Mouse (Mus musculus) fat pad, adult 2 months (tissue): ENCODE results near the gene Neu1.
"Not testable (repeated sequence)": the region's sequence is repeated elsewhere in the genome, so short reads cannot be mapped to it uniquely, and the experiment has no call there.

Source experiments
- DNase-seq: peaks from one replicate; pipeline ENCODE4 v3.0.0-alpha.2; 2011; ENCODE audit warnings: low read depth, low spot score; ENCODE audit errors: extremely low read depth

The Neu1 gene

DNA sequence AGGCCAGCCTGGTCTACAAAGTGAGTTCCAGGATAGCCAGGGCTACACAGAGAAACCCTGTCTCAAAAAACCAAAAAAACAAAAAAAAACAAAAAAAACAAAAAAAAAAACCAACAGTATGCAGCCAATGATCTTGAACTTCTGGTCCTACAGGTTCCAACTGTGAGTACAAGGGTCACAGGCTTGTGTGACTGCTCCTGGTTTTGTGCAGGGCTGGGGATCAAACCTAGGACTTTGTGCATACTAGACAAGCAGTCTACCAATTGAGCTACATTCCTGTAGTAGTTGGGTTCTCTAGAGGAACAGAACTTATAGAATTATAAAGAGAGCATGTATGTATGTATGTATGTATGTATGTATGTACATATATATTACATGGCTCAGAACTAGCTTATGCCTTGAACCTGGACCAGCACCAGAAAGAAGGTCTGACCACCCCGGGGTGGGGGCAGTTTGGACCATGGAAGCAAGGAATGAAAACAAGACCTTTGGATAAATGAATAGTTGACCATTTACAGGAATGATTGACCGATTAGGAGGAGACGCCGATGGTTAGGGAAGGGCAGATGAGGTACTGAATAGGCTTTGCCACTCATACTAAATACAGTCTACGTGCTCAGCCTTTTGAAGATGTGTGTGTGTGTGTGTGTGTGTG, 15.6 kb downstream of the Neu1 start:
- no peak for DNase-seq

DNA sequence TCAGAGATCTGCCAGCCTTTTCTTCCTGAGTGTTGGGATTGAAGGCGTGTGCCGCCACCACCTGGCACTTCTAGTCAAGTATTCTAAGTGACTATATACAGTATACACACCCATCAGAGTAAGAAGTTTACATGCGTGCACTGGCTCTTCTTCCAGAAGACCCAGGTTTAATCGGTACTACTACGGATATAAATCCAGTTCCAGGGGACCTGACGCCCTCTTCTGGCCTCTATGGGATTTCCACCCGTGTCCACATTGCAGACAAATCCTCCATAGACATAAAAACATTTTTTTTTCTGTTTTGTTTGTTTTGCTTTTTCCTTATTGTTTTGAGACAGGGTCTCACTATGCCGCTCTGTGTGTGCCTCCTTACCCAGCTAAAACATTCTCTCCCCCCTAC, 16.6 kb downstream of the Neu1 start:
- DNase-seq: no peak

DNA sequence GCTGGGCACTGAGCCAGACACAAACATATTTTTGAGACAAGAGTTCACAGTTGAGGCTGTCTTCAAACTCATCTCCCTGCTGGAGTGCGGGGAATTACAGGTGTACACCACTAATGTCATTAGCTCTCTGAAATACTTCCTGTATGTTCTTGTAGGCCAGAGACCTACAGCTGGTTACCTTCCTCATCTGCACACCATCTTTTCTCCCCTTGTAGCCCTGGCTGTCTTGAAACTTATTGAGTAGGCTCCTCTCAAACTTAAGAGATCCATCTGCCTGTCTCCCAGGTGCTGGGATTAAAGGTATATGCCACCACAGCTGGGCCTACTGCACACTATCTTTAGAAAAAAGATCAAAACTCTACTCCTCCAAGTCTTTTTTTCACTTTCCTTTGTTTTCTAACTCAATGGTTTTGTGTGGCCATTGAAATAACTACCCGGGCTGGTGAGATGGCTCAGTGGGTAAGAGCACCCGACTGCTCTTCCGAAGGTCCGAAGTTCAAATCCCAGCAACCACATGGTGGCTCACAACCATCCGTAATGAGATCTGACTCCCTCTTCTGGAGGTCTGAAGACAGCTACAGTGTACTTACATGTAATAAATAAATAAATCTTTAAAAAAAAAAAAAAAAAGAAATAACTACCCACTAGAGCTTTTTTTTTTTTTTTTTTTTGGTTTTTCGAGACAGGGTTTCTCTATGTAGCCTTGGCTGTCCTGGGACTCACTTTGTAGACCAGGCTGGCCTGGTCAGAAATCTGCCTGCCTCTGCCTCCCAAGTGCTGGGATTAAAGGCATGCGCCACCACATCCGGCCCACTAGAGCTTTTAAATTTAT, 17.9 kb downstream of the Neu1 start:
- DNase-seq: not testable (repeated sequence)

DNA sequence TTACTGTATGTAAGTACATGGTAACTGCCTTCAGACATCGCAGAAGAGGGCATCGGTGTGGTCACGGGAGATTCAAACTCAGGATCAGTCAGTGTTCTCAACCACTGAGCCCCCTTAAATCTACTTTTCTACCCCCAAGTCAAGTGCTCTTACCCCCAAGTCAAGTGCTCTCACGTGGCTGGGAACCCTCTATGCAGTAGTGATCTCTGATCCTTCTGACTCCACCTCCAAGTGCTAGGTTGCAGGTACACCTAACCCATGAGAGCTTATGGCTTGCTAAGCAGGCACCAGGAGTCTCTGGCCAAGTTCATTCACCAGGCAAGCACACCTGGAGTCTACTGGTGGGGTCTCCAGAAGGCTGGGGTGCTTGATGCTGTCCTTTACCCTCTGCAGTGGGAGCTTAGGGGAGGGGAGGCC, 18.5 kb downstream of the Neu1 start:
- no peak for DNase-seq

DNA sequence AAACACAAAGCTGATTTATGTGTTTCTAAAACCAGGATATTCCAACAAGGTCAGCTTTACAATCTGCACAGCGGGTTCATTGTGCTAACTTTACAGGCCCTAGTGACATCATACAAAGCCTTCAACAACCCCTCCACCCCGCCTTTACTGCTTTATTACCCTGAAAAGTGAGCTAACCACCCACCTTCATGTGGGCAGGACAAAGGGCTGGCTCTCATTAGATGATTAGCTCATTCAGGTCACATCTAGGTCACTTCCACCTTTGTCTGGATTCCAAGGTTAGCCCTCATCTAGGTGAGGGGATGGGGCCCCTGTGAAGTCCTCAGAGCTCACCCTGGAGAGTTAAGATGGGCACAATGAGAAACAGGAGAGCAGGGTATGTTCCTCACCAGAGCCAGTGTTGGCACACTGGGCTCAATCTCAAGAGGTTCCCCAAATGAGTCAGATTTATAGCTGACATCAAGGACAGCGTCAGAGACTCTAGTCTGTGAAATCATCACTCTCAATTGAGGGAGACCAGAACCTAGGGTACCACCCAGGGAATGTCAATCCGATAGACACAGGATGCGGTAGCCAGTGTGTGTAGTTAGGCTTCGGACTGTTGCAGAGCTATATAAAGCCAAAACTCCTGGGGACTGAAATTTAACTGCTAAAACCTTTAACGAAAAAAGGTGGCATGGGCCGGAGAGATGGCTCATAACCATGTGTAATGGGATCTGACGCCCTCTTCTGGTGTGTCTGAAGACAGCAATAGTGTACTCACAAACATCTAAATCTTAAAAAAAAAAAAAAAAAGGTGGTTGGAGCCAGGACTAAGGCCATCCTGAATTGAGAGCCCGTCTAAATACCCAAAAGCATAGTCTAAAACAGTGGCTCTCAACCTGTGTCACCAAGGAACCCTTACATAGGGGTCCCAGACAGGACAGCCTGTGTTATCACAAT, 19.7 kb downstream of the Neu1 start:
- DNase-seq: no peak

DNA sequence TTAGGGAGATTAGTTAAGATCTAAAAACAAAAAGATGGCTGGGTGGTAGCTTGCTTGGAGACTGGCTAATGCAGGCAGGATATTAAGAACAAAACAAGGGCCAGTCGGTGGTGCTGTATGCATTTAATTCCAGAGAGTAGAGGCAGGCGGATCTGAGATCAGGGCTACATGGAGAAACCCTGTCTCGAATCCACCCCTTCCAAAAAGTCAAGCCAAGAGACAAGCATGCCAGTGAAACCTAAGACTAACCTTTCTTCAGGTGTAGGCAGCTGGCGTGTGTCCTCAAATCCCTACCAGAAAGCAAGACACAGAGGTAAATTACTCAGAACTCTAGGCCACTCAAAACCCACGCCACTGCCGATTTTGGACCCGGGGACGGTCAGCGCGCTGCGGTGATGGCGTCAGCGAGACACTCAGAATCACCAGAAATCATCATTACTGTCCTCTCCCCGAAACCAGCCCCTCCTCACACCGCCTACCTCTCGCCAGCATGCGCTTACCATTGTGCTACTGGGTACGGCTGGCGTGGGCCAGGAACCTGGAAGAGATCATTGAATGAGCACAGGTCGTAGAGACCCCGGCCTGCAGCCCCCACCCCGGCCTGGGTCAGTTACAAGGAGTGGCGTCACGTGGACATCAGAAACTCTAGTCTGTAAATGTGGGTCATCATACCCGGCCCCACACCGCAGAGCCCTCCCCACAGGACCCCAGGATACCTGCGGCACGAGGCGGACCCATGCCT, 20.8 kb downstream of the Neu1 start:
- no peak for DNase-seq

DNA sequence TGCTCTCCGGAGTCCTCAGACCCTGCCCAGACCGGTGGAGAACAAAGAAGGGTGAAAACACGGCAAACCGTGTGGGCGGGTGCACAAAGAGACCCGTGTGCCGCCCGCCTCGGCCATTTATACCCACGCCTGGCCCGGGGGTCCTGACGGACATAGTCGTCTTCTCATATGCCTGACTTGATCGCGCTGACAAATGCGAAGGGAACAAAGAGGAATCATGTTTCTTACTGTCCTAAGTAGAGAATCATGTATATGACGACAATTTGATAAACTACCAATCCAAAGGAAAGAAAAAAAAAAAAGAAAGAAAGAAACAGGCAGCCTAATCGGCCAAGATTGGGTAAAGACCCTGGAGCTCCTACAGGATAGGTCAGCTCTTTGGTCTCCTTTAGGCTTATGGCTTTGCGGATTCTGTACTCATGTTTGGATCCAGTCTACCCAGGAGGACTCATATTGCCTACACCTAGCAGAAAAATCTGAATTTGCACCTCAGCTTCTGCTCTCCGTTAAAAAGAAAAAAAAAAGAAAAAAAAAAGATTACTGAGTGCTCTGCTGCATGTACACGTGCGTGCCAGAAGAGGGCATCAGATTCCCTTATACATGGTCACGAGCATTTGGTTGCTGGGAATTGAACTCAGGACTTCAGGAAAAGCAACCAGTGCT, 21.5 kb downstream of the Neu1 start:
- DNase-seq: no peak

DNA sequence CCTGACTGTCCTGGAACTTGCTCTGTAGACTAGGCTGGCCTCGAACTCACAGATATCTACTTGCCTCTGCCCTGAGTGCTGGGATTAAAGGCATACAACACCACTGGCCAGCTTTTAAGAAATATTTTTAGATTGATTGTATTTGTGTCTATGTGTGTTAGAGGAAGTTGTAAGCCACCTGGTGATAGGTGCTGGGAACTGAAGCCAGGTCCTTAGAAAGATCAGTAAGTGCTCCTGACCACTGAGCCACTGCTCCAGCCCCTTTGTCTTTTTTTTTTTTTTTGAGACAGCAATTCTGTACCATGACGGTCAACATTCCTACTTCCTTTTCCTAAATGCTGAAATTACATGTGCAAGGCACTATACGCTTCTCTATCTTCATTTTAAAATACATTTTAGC, 22.2 kb downstream of the Neu1 start:
- DNase-seq: no peak

DNA sequence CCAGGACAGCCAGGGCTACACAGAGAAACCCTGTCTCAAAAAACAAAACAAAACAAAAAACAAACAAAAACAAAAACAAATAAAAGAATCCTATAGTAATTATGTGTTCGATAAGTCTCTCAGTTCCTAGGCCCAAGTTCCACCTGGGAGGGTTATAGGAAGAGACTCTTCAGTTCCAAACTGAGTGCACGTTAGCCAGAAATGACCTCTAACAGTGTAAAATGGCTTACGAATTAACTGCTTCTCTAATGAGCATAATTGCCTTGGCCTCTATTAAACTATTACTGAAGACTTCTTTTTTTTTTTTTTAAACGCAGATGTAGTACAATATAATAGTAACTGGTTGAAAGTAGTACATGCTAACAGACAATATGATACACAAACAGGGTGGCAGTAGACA, 22.9 kb downstream of the Neu1 start:
- no peak for DNase-seq

DNA sequence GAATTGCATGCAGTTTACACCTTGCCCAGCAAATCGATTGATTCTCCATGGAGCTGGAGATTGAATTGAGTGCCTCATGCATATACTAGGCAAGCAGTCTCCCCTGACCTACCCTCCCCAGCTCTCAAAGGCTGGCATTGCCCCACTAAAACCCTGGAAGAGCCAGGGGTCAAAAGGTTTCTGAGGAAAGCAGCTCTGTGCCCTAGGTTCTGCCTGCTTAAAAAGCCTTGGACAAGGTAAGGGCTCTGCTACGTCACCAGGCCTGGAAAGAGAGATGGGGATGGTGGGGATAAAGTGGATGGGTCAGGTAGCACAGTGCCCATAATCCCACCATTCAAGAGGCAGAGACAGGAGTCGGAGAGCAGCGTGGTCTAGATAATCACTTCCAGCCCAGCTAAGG, 23.8 kb downstream of the Neu1 start:
- no peak for DNase-seq

DNA sequence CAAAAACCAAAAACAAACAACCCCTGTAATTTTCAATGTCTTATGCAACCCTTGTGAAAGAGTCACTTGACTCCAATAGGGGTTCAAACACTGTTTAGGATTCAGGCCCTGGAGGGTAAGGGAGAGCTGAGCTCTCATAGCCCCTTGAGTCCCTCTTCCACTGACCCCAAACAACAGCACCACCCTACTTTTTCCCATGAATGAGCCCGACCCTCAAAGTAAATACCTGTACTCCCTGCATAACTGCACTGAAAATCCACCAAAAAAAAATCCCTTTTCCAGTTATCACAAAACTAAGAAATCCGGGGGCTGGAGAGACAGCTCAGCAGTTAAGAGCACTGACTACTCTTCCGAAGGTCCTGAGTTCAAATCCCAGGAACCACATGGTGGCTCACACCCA, 24.8 kb downstream of the Neu1 start:
- DNase-seq: no peak

DNA sequence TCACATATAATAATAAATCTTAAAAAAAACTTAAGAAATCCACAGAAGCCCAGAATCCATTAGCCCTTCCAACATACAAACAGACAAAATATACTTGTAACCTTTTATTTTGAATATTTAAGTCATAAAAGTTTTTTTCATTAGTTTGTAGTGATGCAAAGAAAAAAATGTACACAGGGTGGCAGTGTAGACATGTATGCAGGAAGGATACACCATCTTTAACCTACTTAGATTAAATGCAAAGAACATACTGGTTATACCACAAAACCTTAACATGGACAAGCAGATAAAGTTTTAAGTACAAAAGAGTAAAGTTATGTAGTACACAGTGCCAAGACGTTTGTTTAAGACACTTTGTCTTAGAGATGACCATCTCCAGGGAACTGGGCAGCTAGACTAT, 25.3 kb downstream of the Neu1 start:
- no peak for DNase-seq

DNA sequence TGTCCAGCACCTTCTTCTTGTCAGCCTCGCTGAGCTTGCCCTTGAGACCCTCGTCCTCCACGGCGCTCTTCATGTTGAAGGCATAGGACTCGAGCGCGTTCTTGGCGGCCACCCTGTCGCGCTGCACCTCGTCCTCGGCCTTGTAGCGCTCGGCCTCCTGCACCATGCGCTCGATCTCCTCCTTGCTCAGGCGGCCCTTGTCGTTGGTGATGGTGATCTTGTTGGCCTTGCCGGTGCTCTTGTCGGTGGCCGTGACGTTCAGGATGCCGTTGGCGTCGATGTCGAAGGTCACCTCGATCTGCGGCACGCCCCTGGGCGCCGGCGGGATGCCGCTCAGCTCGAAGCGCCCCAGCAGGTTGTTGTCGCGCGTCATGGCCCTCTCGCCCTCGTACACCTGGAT, 26.2 kb downstream of the Neu1 start:
- DNase-seq: not testable (repeated sequence)

DNA sequence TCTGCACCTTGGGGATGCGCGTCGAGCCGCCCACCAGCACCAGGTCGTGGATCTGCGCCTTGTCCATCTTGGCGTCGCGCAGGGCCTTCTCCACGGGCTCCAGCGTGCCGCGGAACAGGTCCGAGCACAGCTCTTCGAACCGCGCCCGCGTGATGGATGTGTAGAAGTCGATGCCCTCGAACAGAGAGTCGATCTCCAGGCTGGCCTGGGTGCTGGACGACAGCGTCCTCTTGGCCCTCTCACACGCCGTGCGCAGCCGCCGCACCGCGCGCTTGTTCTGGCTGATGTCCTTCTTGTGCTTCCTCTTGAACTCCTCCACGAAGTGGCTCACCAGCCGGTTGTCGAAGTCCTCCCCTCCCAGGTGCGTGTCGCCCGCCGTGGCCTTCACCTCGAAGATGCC, 26.9 kb downstream of the Neu1 start:
- DNase-seq: not testable (repeated sequence)

DNA sequence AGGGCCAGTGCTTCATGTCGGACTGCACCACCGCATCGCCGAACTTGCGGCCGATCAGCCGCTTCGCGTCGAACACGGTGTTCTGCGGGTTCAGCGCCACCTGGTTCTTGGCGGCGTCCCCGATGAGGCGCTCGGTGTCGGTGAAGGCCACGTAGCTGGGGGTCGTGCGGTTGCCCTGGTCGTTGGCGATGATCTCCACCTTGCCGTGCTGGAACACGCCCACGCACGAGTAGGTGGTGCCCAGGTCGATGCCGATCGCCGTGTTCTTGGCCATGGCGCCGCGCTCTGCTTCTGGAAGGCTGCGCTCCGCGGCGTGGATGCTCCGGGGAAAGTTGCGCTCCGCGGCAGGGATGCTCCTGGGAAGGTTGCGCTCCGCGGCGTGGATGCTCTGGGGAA, 27.7 kb downstream of the Neu1 start:
- not testable (repeated sequence) for DNase-seq

DNA sequence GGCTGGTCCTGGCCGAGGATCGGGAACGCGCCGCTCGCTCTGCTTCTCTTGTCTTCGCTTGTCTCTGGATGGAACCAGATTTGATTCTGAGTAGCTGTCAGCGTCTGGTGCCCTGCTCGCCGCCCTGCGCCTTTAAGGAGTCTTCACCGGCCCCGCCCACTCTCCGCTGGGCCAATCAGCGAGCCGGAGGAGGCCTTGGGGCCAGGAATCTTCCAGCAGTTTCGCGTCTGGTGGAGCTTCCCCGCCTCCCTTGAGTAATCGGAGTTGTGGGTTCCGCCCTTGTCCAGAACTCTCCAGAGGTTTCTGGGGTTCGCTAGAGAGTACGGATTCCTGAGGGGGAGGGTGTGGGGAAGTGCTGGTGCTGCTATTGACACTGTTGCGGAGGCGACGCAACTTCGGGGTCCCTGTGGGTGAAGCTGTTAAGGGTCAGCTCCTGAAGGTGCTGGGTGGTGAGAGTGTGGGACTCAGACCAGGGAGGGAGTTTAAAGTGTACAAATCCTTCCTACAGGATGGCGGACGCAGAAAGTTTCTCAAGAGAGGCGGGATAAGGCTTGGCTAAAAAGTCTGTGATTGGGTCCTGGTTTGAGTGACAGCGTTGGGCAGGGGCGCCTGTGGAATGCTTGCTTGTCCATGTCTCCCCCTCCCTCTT, 28.2 kb downstream of the Neu1 start, which contains the start of gene Hspa1b:
Gene Hspa1b (minus strand): TSS at position 109 of the 649 bp plus-strand sequence.
- DNase-seq: not testable (repeated sequence)

DNA sequence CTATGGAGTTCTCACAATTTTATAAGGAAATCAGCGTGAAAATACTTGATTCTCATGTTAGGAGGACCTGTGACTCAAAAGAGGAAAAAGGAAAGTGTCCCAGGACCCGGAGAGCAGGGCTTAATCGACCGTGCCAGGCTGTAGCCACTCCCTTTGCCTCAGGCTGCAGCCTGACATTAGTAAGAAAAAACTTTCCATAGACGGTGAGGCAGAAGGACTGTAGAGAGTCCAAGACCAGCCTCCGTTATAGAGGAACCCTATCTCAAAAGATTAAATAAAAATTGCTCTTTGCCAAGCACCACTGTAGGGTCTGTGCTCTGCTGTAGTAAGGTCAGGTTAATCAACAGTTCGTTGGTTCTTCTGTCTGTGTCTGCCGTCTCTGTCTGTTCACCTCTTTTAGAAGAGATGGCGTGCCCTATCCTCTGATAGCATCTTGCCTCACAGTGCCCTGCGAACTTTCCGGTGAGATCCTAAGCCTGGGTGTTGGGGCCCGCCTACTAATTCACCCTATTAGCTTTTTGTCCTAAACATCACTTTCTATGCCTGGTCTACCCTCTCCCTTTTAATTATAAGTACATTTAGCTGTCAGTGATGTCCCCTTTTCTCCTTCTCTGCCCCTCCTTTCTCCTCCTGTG, 28.9 kb downstream of the Neu1 start:
- no peak for DNase-seq

DNA sequence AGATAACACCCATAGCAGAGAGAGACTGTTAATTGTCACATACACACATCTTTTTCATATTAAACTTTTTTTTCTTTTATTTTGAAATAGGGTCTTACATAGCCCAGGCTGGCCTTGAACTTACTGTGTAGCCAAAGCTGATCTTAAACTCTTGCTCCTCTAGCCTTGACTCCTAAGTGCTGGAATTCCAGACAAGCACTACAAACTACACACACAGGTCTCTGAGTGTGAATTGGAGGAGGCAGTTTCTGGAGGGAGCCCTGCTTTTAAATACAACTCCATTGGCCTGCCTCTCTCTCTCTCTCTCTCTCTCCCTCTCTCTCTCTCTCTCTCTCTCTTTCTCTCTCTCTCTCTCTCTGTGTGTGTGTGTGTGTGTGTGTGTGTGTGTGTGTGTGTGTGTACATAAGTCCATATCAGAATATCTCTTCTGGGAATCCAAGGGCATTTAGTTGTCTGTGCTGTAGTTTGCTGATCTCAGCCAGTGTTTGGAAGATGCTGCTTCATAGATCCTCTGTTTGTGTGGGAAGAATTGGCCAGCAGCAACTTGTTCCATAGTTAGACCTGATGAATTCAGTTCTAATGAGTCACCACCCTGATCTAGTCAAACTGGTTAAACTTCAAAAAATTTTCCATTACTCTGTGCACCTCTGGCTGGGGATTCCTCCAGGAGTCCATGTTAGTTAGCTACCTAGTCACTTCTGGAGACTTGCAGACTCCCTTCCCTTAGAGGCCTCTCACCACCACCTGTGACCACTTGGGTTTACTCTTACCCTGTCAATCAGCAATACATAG, 29.8 kb downstream of the Neu1 start:
- DNase-seq: peak; percentile 94
